Mouse (Mus musculus): ENCODE measurements around the gene Zfp740. TPM values are rescaled to one million over a fixed set of nuclear protein-coding genes. Genes with fewer than 3 reads are reported as not detected.
A peak's percentile ranks its signal among the peaks of the same experiment; 100 is the strongest.

The Zfp740 gene
- polyA plus RNA-seq, 1 experiment from 2014 or later, result 64.1 TPM

DNA sequence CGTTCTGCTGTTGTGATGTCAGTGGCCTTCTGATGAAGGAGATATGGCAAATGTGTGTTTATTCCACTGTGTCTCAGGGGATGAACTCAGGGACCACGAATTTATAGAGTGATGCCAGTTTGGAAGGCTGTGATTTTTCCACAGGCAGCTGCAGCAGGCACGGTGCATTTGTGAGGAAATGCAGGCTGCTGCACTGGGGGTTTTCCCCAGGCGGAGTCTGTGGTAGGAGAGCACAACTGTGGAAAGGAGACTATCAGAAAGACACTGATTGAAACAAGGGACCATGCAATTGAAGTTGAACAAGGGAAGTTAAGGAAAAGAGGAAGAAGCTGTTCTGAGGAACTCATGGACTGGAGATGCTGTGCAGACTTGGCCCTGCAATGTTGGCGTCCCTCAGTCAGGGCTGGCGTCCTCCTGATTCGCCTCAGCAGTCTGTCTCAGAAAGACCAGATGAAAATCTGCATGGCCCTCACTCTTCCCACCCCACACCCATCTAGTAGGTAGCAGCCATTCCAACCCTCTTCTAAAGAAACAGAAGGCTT lies 10.7 kb upstream of the Zfp740 start:
- H3K9ac ChIP-seq, result no peak overlapping the region
- ATAC-seq (ENCODE audit: insufficient read depth) (no peak), DNase-seq (no peak)
- H3K27ac ChIP-seq (ENCODE audit: low read depth), result no peak overlapping the region
- H3K27me3 ChIP-seq (ENCODE audit: insufficient read depth, low read length), result no peaks in the 10 kb centered on the region
- 59% methylated on average over 7 of the region's 7 CpGs for WGBS
- no peaks in the 10 kb centered on the region for H3K36me3 ChIP-seq (ENCODE audit: insufficient read depth)
- H3K4me3 ChIP-seq (ENCODE audit: low read depth, low read length), result no peak overlapping the region
- H3K9me3 ChIP-seq (ENCODE audit: low read depth, low read length), result no peaks in the 10 kb centered on the region
- no peak overlapping the region for H3K4me2 ChIP-seq
- peaks cover 5% of the 10 kb centered on the region; the same call in 1 of the 2 replicates for H3K4me1 ChIP-seq (ENCODE audit: insufficient read depth)
- TF ChIP-seq CTCF (IDR thresholded peaks at IDR 0.05; ENCODE audit: low read depth), result no peak

DNA sequence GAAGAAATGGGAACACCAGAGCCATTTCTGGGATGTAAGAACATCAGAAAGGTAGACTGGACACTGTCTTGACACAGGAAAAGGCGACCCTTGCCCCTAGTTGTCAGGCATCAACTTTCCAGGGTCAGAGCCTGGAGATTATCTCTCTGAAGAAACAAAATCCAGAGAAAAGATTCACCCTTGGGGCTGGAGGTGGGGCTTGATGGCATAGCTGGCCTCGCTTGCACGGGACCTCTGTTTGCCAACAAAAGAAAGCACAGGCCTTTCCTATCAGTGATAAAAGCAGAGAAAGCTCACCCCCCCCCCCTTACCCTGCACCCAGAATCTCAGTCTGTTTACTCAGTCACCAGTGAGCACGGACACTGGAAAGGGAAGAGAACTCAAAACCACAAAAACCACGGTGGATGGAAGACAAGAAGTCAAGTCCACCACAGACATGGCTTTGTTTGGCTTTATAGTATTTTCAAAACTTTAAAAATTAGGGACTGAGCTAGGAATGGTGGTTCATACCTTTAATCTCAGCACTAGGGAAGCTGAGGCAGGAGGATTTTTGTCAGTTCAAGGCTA lies 10.1 kb upstream of the Zfp740 start:
- no peak for TF ChIP-seq CTCF (IDR thresholded peaks at IDR 0.05; ENCODE audit: low read depth)
- WGBS, result 34% methylated on average over 5 of the region's 5 CpGs
- Histone ChIP-seq H3K4me1 (ENCODE audit: insufficient read depth) (peaks cover 5% of the 10 kb centered on the region; the same call in 1 of the 2 replicates), H3K36me3 (ENCODE audit: insufficient read depth) (no peaks in the 10 kb centered on the region), H3K9ac (no peak overlapping the region), H3K9me3 (ENCODE audit: low read depth, low read length) (no peaks in the 10 kb centered on the region), H3K27me3 (ENCODE audit: insufficient read depth, low read length) (no peaks in the 10 kb centered on the region), H3K4me2 (no peak overlapping the region), H3K27ac (ENCODE audit: low read depth) (no peak overlapping the region), H3K4me3 (ENCODE audit: low read depth, low read length) (no peak overlapping the region)
- no peak for DNase-seq
- no peak for ATAC-seq (ENCODE audit: insufficient read depth)

DNA sequence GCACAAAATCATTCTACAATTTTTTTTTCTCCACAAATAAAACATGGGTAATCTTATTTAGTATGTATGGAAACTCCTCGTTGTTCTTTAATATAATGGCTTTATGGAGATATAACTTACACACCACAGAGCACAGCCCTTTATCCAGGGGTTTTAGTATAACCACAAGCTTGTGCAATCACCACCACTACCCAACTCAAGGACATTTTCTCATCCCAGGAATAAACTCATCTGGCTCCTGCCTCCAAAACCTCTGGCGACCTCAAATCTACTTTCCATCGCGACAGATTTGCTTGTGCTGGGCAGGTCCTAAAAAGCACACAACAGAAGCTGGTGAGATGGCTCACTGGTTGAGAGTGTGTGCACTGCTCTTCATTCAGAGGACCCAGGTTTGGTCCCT lies 9.4 kb upstream of the Zfp740 start:
- H3K4me2 ChIP-seq, result no peak overlapping the region
- TF ChIP-seq CTCF (IDR thresholded peaks at IDR 0.05; ENCODE audit: low read depth), result no peak
- no peaks in the 10 kb centered on the region for H3K9me3 ChIP-seq (ENCODE audit: low read depth, low read length)
- H3K9ac ChIP-seq, result no peak overlapping the region
- ATAC-seq (ENCODE audit: insufficient read depth), result no peak
- H3K27ac ChIP-seq (ENCODE audit: low read depth), result no peak overlapping the region
- DNase-seq, result no peak
- 83% methylated on average over 4 of the region's 4 CpGs for WGBS
- 0 out of 2 replicates have a peak, but pooled peaks cover 1% of the 10 kb centered on the region for H3K4me1 ChIP-seq (ENCODE audit: insufficient read depth)
- H3K36me3 ChIP-seq (ENCODE audit: insufficient read depth), result no peaks in the 10 kb centered on the region
- no peaks in the 10 kb centered on the region for H3K27me3 ChIP-seq (ENCODE audit: insufficient read depth, low read length)
- H3K4me3 ChIP-seq (ENCODE audit: low read depth, low read length), result no peak overlapping the region

DNA sequence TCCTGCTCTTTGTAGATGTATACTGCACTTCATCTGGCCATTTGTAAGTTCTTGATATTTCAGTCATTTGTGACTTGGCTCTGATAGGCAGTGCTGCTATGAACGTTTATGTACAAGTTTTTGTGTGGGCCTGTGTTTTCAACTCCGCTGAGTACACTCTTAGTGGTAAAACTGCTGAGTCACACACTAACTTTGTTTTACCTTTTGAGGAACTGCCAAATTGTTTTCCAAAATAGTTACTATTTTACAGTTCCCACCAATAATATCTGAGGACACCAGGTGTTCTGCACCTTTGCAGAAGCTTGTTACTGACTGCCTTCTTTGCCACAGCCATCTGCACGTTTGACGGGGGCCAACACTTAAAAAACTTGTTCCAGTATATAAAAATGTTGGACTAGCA lies 8.6 kb upstream of the Zfp740 start:
- Histone ChIP-seq H3K36me3 (ENCODE audit: insufficient read depth) (no peaks in the 10 kb centered on the region), H3K4me1 (ENCODE audit: insufficient read depth) (no peaks in the 10 kb centered on the region), H3K4me2 (no peak overlapping the region), H3K9me3 (ENCODE audit: low read depth, low read length) (no peaks in the 10 kb centered on the region), H3K4me3 (ENCODE audit: low read depth, low read length) (no peak overlapping the region), H3K27ac (ENCODE audit: low read depth) (no peak overlapping the region), H3K9ac (no peak overlapping the region), H3K27me3 (ENCODE audit: insufficient read depth, low read length) (no peaks in the 10 kb centered on the region)
- DNase-seq, result no peak
- TF ChIP-seq CTCF (IDR thresholded peaks at IDR 0.05; ENCODE audit: low read depth), result no peak
- no peak for ATAC-seq (ENCODE audit: insufficient read depth)
- 79% methylated on average over 4 of the region's 4 CpGs for WGBS

DNA sequence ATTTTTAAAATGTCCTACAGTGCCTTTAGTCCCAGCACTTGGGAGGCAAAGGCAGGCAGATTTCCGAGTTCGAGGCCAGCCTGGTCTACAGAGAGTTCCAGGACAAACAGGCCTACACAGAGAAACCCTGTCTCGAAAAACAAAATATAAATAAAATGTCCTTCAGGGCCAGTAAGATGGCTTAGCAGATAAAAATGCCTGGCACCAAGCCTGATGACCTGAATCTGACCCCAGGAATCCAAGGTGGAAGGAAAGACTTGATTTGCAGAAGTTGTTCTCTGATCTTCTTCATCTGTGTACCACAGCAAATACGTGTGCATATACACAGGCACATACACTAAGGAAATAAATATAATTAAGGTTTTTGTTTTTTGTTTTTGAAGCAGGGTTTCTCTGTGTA lies 7.7 kb upstream of the Zfp740 start:
- Histone ChIP-seq H3K4me1 (ENCODE audit: insufficient read depth) (no peaks in the 10 kb centered on the region), H3K9me3 (ENCODE audit: low read depth, low read length) (no peaks in the 10 kb centered on the region), H3K36me3 (ENCODE audit: insufficient read depth) (peaks cover 2% of the 10 kb centered on the region; the same call in 1 of the 2 replicates), H3K27ac (ENCODE audit: low read depth) (no peak overlapping the region), H3K27me3 (ENCODE audit: insufficient read depth, low read length) (no peaks in the 10 kb centered on the region), H3K4me3 (ENCODE audit: low read depth, low read length) (no peak overlapping the region), H3K4me2 (no peak overlapping the region), H3K9ac (no peak overlapping the region)
- no peak for ATAC-seq (ENCODE audit: insufficient read depth)
- no peak for DNase-seq
- 52% methylated on average over 4 of the region's 4 CpGs for WGBS
- TF ChIP-seq CTCF (IDR thresholded peaks at IDR 0.05; ENCODE audit: low read depth), result no peak

DNA sequence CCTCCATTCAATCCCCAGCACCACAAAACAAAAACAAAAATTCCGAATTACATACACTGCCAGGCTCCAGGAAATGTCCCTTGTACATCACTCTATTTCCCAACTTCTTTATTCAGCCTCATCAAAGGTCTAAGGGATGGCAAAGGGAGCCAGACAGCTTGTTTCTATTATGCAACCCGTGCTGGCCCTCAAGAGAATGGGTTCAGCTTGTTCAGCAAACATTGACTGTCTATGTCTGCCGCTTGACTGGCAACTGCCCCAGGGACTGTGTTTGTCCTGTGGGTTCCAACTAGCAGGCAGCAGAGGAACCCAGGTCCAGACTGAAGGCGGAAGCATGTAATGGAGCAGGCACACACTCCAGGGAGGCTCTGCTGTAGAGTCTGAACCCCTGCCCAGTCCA lies 4.2 kb upstream of the Zfp740 start:
- H3K27me3 ChIP-seq (ENCODE audit: insufficient read depth, low read length), result no peaks in the 10 kb centered on the region
- no peak overlapping the region for H3K27ac ChIP-seq (ENCODE audit: low read depth)
- no peaks in the 10 kb centered on the region for H3K9me3 ChIP-seq (ENCODE audit: low read depth, low read length)
- no peak for ATAC-seq (ENCODE audit: insufficient read depth)
- WGBS, result 64% methylated on average over 4 of the region's 4 CpGs
- H3K4me3 ChIP-seq (ENCODE audit: low read depth, low read length), result no peak overlapping the region
- no peak for TF ChIP-seq CTCF (IDR thresholded peaks at IDR 0.05; ENCODE audit: low read depth)
- H3K36me3 ChIP-seq (ENCODE audit: insufficient read depth), result peaks cover 6% of the 10 kb centered on the region; the same call in 1 of the 2 replicates
- no peak for DNase-seq
- H3K9ac ChIP-seq, result no peak overlapping the region
- H3K4me2 ChIP-seq, result no peak overlapping the region
- H3K4me1 ChIP-seq (ENCODE audit: insufficient read depth), result peaks cover 3% of the 10 kb centered on the region; the same call in 1 of the 2 replicates

DNA sequence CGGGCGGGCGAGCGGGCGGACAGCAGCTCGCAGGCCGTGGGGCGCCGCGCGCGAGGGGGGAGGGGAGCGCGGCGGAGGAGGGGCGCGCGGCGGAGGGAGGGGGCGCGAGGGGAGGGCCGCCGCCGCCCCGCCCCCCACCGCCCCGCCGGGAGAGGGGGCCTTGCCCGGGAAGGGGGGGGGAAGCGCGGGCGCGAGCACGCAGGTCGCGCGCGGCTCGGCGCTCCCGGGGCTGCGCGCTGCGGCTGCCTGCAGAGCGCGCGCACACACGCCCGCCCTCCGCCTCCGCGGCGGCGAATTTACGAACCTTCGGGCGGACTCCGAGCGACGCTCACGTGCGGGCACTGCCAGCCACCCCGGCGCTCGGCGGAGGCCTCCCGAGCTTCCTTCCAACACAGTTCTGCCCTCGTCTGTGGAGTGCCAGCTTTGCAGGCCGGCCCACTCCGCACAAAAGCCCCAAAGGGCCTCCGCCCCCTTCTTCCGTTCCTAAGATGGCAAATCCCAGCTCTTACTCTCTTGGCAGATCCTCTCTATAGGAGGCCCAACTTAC lies 859 bp downstream of the Zfp740 start:
- Histone ChIP-seq H3K27me3 (ENCODE audit: insufficient read depth, low read length) (no peaks in the 10 kb centered on the region), H3K4me3 (ENCODE audit: low read depth, low read length) (peak overlapping the region; percentile 80), H3K9me3 (ENCODE audit: low read depth, low read length) (no peaks in the 10 kb centered on the region), H3K4me2 (peak overlapping the region; percentile 68), H3K27ac (ENCODE audit: low read depth) (peak overlapping the region; percentile 99), H3K36me3 (ENCODE audit: insufficient read depth) (peaks cover 46% of the 10 kb centered on the region), H3K9ac (peak overlapping the region; percentile 91), H3K4me1 (ENCODE audit: insufficient read depth) (peaks cover 15% of the 10 kb centered on the region)
- no peak for TF ChIP-seq CTCF (IDR thresholded peaks at IDR 0.05; ENCODE audit: low read depth)
- ATAC-seq (ENCODE audit: insufficient read depth) (peak; percentile 46), DNase-seq (peak; percentile 85)
- under 1% methylated on average over 42 of the region's 72 CpGs for WGBS

All from lung, embryonic 14.5 days (tissue).